Mouse (Mus musculus) stomach, postnatal 0 days (tissue): Measurements from ENCODE around the gene Gmpr. TPM values are rescaled to one million over a fixed set of nuclear protein-coding genes. Genes with fewer than 3 reads are reported as not detected.
A peak's percentile ranks its signal among the peaks of the same experiment; 100 is the strongest.

Experiments
- ATAC-seq: fragments of 200-750 bp; cut with Nextera tagmentation; 2 replicates; pipeline ENCODE4 v1.8.0; 2017; ENCODE audit not compliant: low FRiP score, low TSS enrichment
- DNase-seq: peaks from one replicate; pipeline ENCODE4 v3.0.0-alpha.2; 2016; ENCODE audit warnings: low spot score
- H3K27ac ChIP-seq: fragments of 300-500 bp; sonication (generic); replicated peaks from 2 replicates; pipeline ENCODE4 v1.5.1; 2014; ENCODE audit warnings: mild to moderate bottlenecking, control low read depth
- H3K27me3 ChIP-seq: fragments of 300-500 bp; sonication (generic); 2 replicates; pipeline ENCODE4 v1.6.1; 2014; ENCODE audit warnings: low read length; ENCODE audit not compliant: control insufficient read depth, insufficient read depth
- H3K36me3 ChIP-seq: fragments of 300-500 bp; sonication (generic); 2 replicates; pipeline ENCODE4 v1.6.1; 2014; ENCODE audit warnings: low read length, mixed read lengths; ENCODE audit not compliant: control insufficient read depth, insufficient read depth
- H3K4me1 ChIP-seq: fragments of 300-500 bp; sonication (generic); replicated peaks from 2 replicates; pipeline ENCODE4 v1.6.1; 2014; ENCODE audit warnings: antibody characterized with exemption; ENCODE audit not compliant: control insufficient read depth, insufficient read depth
- H3K4me2 ChIP-seq: fragments of 300-500 bp; sonication (generic); replicated peaks from 2 replicates; pipeline ENCODE4 v1.6.1; 2014; ENCODE audit warnings: low read depth, mild to moderate bottlenecking, control low read depth, moderate library complexity
- H3K4me3 ChIP-seq: fragments of 300-500 bp; sonication (generic); 2 replicates; pipeline ENCODE4 v1.5.1; 2014; ENCODE audit warnings: low read depth, low read length, control low read depth
- H3K9ac ChIP-seq: fragments of 300-500 bp; sonication (generic); 2 replicates; pipeline ENCODE4 v1.6.1; 2014; ENCODE audit warnings: mild to moderate bottlenecking, low read length, control low read depth, mixed read lengths
- H3K9me3 ChIP-seq: fragments of 300-500 bp; sonication (generic); 2 replicates; pipeline ENCODE4 v1.6.1; 2016; ENCODE audit warnings: low read length; ENCODE audit not compliant: control insufficient read depth
- CTCF ChIP-seq: IDR thresholded peaks from 2 replicates; pipeline ENCODE4 v1.5.1; 2016; ENCODE audit warnings: antibody characterized with exemption, low read depth, mild to moderate bottlenecking, moderate library complexity
- EP300 ChIP-seq: optimal IDR thresholded peaks from 2 replicates; pipeline ENCODE3; 2016; ENCODE audit warnings: antibody characterized with exemption
- WGBS: fragments of 180-500 bp; shearing (Covaris S2); extraction: QIAGEN DNeasy Blood & Tissue Kit; methylation state at CpG from one replicate; pipeline ENCODE4 v1.1.7; 2014; 5-methylcytosine and 5-hydroxymethylcytosine counted together
- polyA plus RNA-seq: library from polyadenylated mRNA; unstranded; fragments of >200 nt; fragmentation: Nextera tagmentation; extraction: Ambion mirVana; gene quantifications from 2 replicates; pipeline ENCODE4 v1.2.1, GENCODE M21; 2015

Gmpr gene
- polyA plus RNA-seq, 1 experiment from 2014 or later = 38.7 TPM

- no peak overlapping the region for H3K4me2 ChIP-seq
- TF ChIP-seq CTCF = peak; percentile 98
- TF ChIP-seq EP300 = no peak
- ATAC-seq (peak; percentile 32; the same call in 1 of the 2 replicates), DNase-seq (peak; percentile 80)
- 2% methylated on average over 6 of the region's 6 CpGs for WGBS
- H3K27ac ChIP-seq = no peak overlapping the region
- H3K9me3 ChIP-seq = no peaks in the 10 kb centered on the region
- H3K27me3 ChIP-seq = no peaks in the 10 kb centered on the region
- H3K4me3 ChIP-seq = no peak overlapping the region
- peaks cover 2% of the 10 kb centered on the region; the same call in 1 of the 2 replicates for H3K4me1 ChIP-seq
- H3K36me3 ChIP-seq = peaks cover 8% of the 10 kb centered on the region
- H3K9ac ChIP-seq = no peak overlapping the region
Observed at GRCm38 (mm10) chr13:45571795-45572262, 64.6 kb downstream of the Gmpr start.

- peaks cover 2% of the 10 kb centered on the region; the same call in 1 of the 2 replicates for H3K36me3 ChIP-seq
- TF ChIP-seq EP300 (no peak), CTCF (peak; percentile 84)
- no peak overlapping the region for H3K9ac ChIP-seq
- H3K9me3 ChIP-seq = no peaks in the 10 kb centered on the region
- no peak overlapping the region for H3K27ac ChIP-seq
- H3K4me1 ChIP-seq = peaks cover 2% of the 10 kb centered on the region; the same call in 1 of the 2 replicates
- no peak overlapping the region for H3K4me2 ChIP-seq
- DNase-seq (peak; percentile 56), ATAC-seq (no peak)
- H3K27me3 ChIP-seq = no peaks in the 10 kb centered on the region
- WGBS = 22% methylated on average over 4 of the region's 4 CpGs
- H3K4me3 ChIP-seq = no peak overlapping the region
Observed at GRCm38 (mm10) chr13:45572768-45573167, 65.5 kb downstream of the Gmpr start.

- Histone ChIP-seq H3K9me3 (no peaks in the 10 kb centered on the region), H3K27me3 (no peaks in the 10 kb centered on the region), H3K4me1 (peaks cover 2% of the 10 kb centered on the region; the same call in 1 of the 2 replicates), H3K9ac (no peak overlapping the region), H3K4me3 (no peak overlapping the region), H3K4me2 (no peak overlapping the region), H3K27ac (peak overlapping the region; percentile 71; the same call in 1 of the 2 replicates), H3K36me3 (no peaks in the 10 kb centered on the region)
- DNase-seq (peak; percentile 40), ATAC-seq (peak; percentile 58; the same call in 1 of the 2 replicates)
- no peak for TF ChIP-seq CTCF
- no peak for TF ChIP-seq EP300
- WGBS = 56% methylated on average over 4 of the region's 4 CpGs
Observed at GRCm38 (mm10) chr13:45576185-45576584, 68.9 kb downstream of the Gmpr start.

GRCm38 (mm10) chr13:45577366-45577765, 70.1 kb downstream of the Gmpr start:
- H3K4me1 ChIP-seq = peaks cover 2% of the 10 kb centered on the region; the same call in 1 of the 2 replicates
- no peak overlapping the region for H3K4me3 ChIP-seq
- no peaks in the 10 kb centered on the region for H3K9me3 ChIP-seq
- ATAC-seq (no peak), DNase-seq (no peak)
- no peaks in the 10 kb centered on the region for H3K27me3 ChIP-seq
- no peak overlapping the region for H3K9ac ChIP-seq
- H3K36me3 ChIP-seq = no peaks in the 10 kb centered on the region
- WGBS = 55% methylated on average over 5 of the region's 5 CpGs
- no peak overlapping the region for H3K27ac ChIP-seq
- TF ChIP-seq EP300 = no peak
- no peak for TF ChIP-seq CTCF
- H3K4me2 ChIP-seq = no peak overlapping the region

GRCm38 (mm10) chr13:45577784-45578183, 70.5 kb downstream of the Gmpr start:
- DNase-seq = peak; percentile 27
- H3K27ac ChIP-seq = no peak overlapping the region

GRCm38 (mm10) chr13:45579751-45580150, 72.5 kb downstream of the Gmpr start:
- no peak overlapping the region for H3K4me3 ChIP-seq
- no peak overlapping the region for H3K27ac ChIP-seq
- no peak for ATAC-seq
- H3K27me3 ChIP-seq = no peaks in the 10 kb centered on the region
- H3K4me1 ChIP-seq = peaks cover 2% of the 10 kb centered on the region; the same call in 1 of the 2 replicates
- no peak for DNase-seq
- H3K9me3 ChIP-seq = no peaks in the 10 kb centered on the region
- no peak overlapping the region for H3K4me2 ChIP-seq
- WGBS = 40% methylated on average over 3 of the region's 3 CpGs
- no peak overlapping the region for H3K9ac ChIP-seq
- no peak for TF ChIP-seq CTCF
- no peak for TF ChIP-seq EP300
- no peaks in the 10 kb centered on the region for H3K36me3 ChIP-seq

More at GRCm38 (mm10) chr13:45577784-45578183, 70.5 kb downstream of the Gmpr start:
- no peak overlapping the region for H3K9ac ChIP-seq
- 45% methylated on average over 2 of the region's 2 CpGs for WGBS
- H3K27me3 ChIP-seq = no peaks in the 10 kb centered on the region
- H3K9me3 ChIP-seq = no peaks in the 10 kb centered on the region
- TF ChIP-seq CTCF = peak; percentile 64
- no peak for TF ChIP-seq EP300
- H3K4me2 ChIP-seq = no peak overlapping the region
- H3K36me3 ChIP-seq = no peaks in the 10 kb centered on the region
- no peak for ATAC-seq
- peaks cover 2% of the 10 kb centered on the region; the same call in 1 of the 2 replicates for H3K4me1 ChIP-seq
- no peak overlapping the region for H3K4me3 ChIP-seq
